Mouse (Mus musculus) heart, postnatal 0 days (tissue): ENCODE measurements around the gene Myo9b. TPM values are rescaled to one million over a fixed set of nuclear protein-coding genes. Genes with fewer than 3 reads are reported as not detected.
"Not testable (repeated sequence)": the region's sequence is repeated elsewhere in the genome, so short reads cannot be mapped to it uniquely, and the experiment has no call there.

Experiments
- ATAC-seq: fragments of 200-750 bp; cut with Nextera tagmentation; 2 replicates; pipeline ENCODE4 v1.8.0; 2017; ENCODE audit warnings: low read depth, moderate number of reproducible peaks, moderate library complexity; ENCODE audit not compliant: insufficient read depth
- DNase-seq: peaks from one replicate; pipeline ENCODE4 v3.0.0-alpha.2; 2016; ENCODE audit warnings: low spot score
- H3K27ac ChIP-seq: fragments of 300-500 bp; sonication (generic); 2 replicates; pipeline ENCODE4 v1.5.1; 2014; ENCODE audit warnings: low read depth, mild to moderate bottlenecking
- H3K27me3 ChIP-seq: fragments of 300-500 bp; sonication (generic); 2 replicates; pipeline ENCODE4 v1.6.1; 2014; ENCODE audit warnings: low read length, mixed read lengths; ENCODE audit not compliant: control insufficient read depth, insufficient read depth
- H3K36me3 ChIP-seq: fragments of 300-500 bp; sonication (generic); replicated peaks from 2 replicates; pipeline ENCODE4 v1.6.1; 2014; ENCODE audit warnings: low read length, mixed read lengths; ENCODE audit not compliant: control insufficient read depth, insufficient read depth
- H3K4me1 ChIP-seq: fragments of 300-500 bp; sonication (generic); 2 replicates; pipeline ENCODE4 v1.6.1; 2014; ENCODE audit warnings: antibody characterized with exemption; ENCODE audit not compliant: control insufficient read depth, insufficient read depth
- H3K4me2 ChIP-seq: fragments of 300-500 bp; sonication (generic); 2 replicates; pipeline ENCODE4 v1.6.1; 2014; ENCODE audit warnings: low read depth, mild to moderate bottlenecking, low read length, moderate library complexity
- H3K4me3 ChIP-seq: fragments of 300-500 bp; sonication (generic); 2 replicates; pipeline ENCODE4 v1.5.1; 2014; ENCODE audit warnings: low read depth, low read length
- H3K9ac ChIP-seq: fragments of 300-500 bp; sonication (generic); replicated peaks from 2 replicates; pipeline ENCODE4 v1.6.1; 2014; ENCODE audit warnings: low read depth, low read length, mixed read lengths
- H3K9me3 ChIP-seq: fragments of 300-500 bp; sonication (generic); replicated peaks from 2 replicates; pipeline ENCODE4 v1.6.1; 2016; ENCODE audit warnings: low read length; ENCODE audit not compliant: control insufficient read depth
- CTCF ChIP-seq: IDR thresholded peaks from 2 replicates; pipeline ENCODE4 v1.5.1; 2016; ENCODE audit warnings: antibody characterized with exemption, control low read depth, low read depth
- EP300 ChIP-seq: IDR thresholded peaks from 2 replicates; pipeline ENCODE4 v1.6.1; 2016; ENCODE audit warnings: antibody characterized with exemption, low read depth
- WGBS: fragments of 180-500 bp; shearing (Covaris S2); extraction: QIAGEN DNeasy Blood & Tissue Kit; methylation state at CpG from one replicate; pipeline ENCODE4 v1.1.7; 2014; 5-methylcytosine and 5-hydroxymethylcytosine counted together
- polyA plus RNA-seq: library from polyadenylated mRNA; unstranded; fragments of >200 nt; fragmentation: Nextera tagmentation; extraction: Ambion mirVana; gene quantifications from 2 replicates; pipeline ENCODE4 v1.2.1, GENCODE M21; 2015
- total RNA-seq: library from RNA; depleted of rRNA; stranded (reverse); fragments of >200 nt; gene quantifications from 2 replicates; pipeline ENCODE4 v1.2.3, GENCODE M21; 2014; ENCODE audit warnings: low replicate concordance

Myo9b gene
- total and polyA plus RNA-seq, 2 experiments from 2014 or later = 7.1 to 35.0 TPM

- Histone ChIP-seq H3K27me3 (no peaks in the 10 kb centered on the region), H3K4me3 (no peak overlapping the region), H3K9me3 (no peaks in the 10 kb centered on the region), H3K36me3 (peaks cover 15% of the 10 kb centered on the region), H3K4me1 (peaks cover 34% of the 10 kb centered on the region), H3K4me2 (no peak overlapping the region), H3K27ac (peak overlapping the region; percentile 78), H3K9ac (no peak overlapping the region)
- DNase-seq = peak; percentile 60
- TF ChIP-seq EP300 (no peak; the same call in 1 of the 2 replicates), CTCF (no peak)
- peak; percentile 42 for ATAC-seq
Measured at GRCm38 (mm10) chr8:71316486-71317031, 44.0 kb downstream of the Myo9b start.

DNA sequence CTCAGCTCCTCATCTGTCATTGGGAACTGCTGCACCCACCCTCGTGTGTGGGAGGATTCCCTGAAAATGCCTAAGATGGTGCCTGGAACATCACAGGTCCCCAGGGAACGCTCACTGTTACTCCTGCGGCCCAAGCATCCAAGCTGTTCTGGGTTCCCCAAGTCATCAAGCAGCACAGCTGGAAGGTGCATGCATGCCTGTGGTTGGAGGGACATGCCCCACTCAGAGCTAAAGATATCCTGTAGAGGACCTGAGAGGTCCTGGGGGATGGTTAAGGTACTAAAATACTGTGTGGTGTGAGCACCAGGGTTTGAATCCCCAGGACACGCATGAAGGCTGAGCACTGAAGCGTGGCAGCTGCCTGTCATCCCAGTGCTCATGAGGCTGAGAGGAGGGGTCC is 46.1 kb downstream of the Myo9b start:
- ATAC-seq, DNase-seq, H3K9ac ChIP-seq, H3K4me3 ChIP-seq, H3K27me3 ChIP-seq, H3K9me3 ChIP-seq, H3K27ac ChIP-seq, H3K4me2 ChIP-seq: not testable (repeated sequence)
- Histone ChIP-seq H3K36me3 (peaks cover 34% of the 10 kb centered on the region), H3K4me1 (peaks cover 17% of the 10 kb centered on the region)
- 75% methylated on average over 5 of the region's 5 CpGs for WGBS

- not testable (repeated sequence) for H3K27ac ChIP-seq, H3K27me3 ChIP-seq, H3K9ac ChIP-seq, ATAC-seq, H3K9me3 ChIP-seq, H3K4me3 ChIP-seq, DNase-seq, H3K4me2 ChIP-seq
- H3K4me1 ChIP-seq = peaks cover 11% of the 10 kb centered on the region
- H3K36me3 ChIP-seq = peaks cover 43% of the 10 kb centered on the region
- WGBS = 68% methylated on average over 2 of the region's 2 CpGs
Measured at GRCm38 (mm10) chr8:71319760-71320159, 47.2 kb downstream of the Myo9b start.

- H3K27me3 ChIP-seq = no peaks in the 10 kb centered on the region
- no peaks in the 10 kb centered on the region for H3K9me3 ChIP-seq
- H3K4me1 ChIP-seq = no peaks in the 10 kb centered on the region
- H3K36me3 ChIP-seq = peaks cover 66% of the 10 kb centered on the region
- no peak for ATAC-seq
- no peak for DNase-seq
- no peak overlapping the region for H3K4me2 ChIP-seq
- no peak overlapping the region for H3K4me3 ChIP-seq
- TF ChIP-seq EP300 (no peak), CTCF (no peak)
- WGBS = 83% methylated on average over 3 of the region's 3 CpGs
- H3K27ac ChIP-seq = no peak overlapping the region
- H3K9ac ChIP-seq = no peak overlapping the region
Measured at GRCm38 (mm10) chr8:71322939-71323338, 50.4 kb downstream of the Myo9b start.

DNA sequence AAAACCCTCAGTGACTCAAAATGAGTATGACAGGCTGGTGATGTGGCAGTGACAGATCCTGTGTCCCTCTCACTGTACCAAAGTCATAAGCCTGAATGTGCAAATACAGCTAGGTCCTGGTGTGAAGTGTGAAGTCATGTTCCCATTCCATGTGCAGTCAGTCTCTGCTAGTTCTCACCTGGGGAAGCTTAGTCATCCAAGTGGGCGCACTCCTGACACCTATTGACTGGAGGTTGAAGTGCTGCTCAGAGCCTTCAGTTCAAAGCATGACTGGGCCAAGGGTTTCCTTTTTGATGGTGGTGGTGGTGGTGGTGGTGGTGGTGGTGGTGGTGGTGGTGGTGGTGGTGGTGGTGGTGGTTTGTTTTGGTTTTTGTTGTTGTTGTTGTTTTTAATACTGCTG is 52.3 kb downstream of the Myo9b start:
- Histone ChIP-seq H3K27ac (no peak overlapping the region), H3K4me1 (no peaks in the 10 kb centered on the region), H3K4me3 (no peak overlapping the region), H3K27me3 (no peaks in the 10 kb centered on the region), H3K4me2 (no peak overlapping the region), H3K9ac (no peak overlapping the region), H3K9me3 (no peaks in the 10 kb centered on the region), H3K36me3 (peaks cover 85% of the 10 kb centered on the region)
- TF ChIP-seq EP300 = no peak
- peak; percentile 70 for TF ChIP-seq CTCF
- WGBS = 88% methylated on average over 1 of the region's 1 CpGs
- ATAC-seq (peak; percentile 67), DNase-seq (no peak)

GRCm38 (mm10) chr8:71337834-71338233 is 65.3 kb downstream of the Myo9b start:
- peaks cover 74% of the 10 kb centered on the region for H3K36me3 ChIP-seq
- ATAC-seq, H3K9ac ChIP-seq, H3K4me1 ChIP-seq, H3K27me3 ChIP-seq, H3K4me3 ChIP-seq, H3K9me3 ChIP-seq, DNase-seq, H3K27ac ChIP-seq, H3K4me2 ChIP-seq: not testable (repeated sequence)
- 85% methylated on average over 6 of the region's 6 CpGs for WGBS
